Mouse (Mus musculus) C2C12 (cell line): ENCODE results near the gene Xrcc1.

ENCODE experiments used
- CTCF ChIP-seq: IDR thresholded peaks from one replicate; pipeline ENCODE4 v1.5.1; 2011; ENCODE audit not compliant: control insufficient read depth, insufficient read depth, insufficient read length
- FOSL1 ChIP-seq: IDR thresholded peaks from one replicate; pipeline ENCODE4 v1.8.0; 2011; ENCODE audit warnings: mild to moderate bottlenecking, low read length; ENCODE audit not compliant: poor library complexity, insufficient read depth, severe bottlenecking
- MAX ChIP-seq: IDR thresholded peaks from one replicate; pipeline ENCODE4 v1.6.1; 2011; ENCODE audit warnings: mild to moderate bottlenecking, control low read depth
- MYOD1 ChIP-seq: IDR thresholded peaks from one replicate; pipeline ENCODE4 v1.6.1; 2011; ENCODE audit warnings: low read depth; ENCODE audit not compliant: control insufficient read depth, insufficient read length
- MYOG ChIP-seq: IDR thresholded peaks from one replicate; pipeline ENCODE4 v1.6.1; 2011; ENCODE audit not compliant: control insufficient read depth, insufficient read length; ENCODE audit errors: extremely low read depth
- USF1 ChIP-seq: IDR thresholded peaks from one replicate; pipeline ENCODE4 v1.6.1; 2011; ENCODE audit warnings: low read depth, mild to moderate bottlenecking, control low read depth, moderate library complexity

- no peak for TF ChIP-seq CTCF
- TF ChIP-seq MAX = no peak
- TF ChIP-seq USF1 = no peak
- TF ChIP-seq FOSL1 = no peak
- TF ChIP-seq MYOG = no peak
- no peak for TF ChIP-seq MYOD1
Observed at GRCm38 (mm10) chr7:24592781-24593180, 46.7 kb downstream of the Xrcc1 start.
